Mouse (Mus musculus): ENCODE measurements around the gene Oxt. TPM values are rescaled to one million over a fixed set of nuclear protein-coding genes. Genes with fewer than 3 reads are reported as not detected.

Gene Oxt
- polyA plus RNA-seq, 1 experiment from 2014 or later, result not detected

GRCm38 (mm10) chr2:130579791-130580190, 3.8 kb downstream of the Oxt start:
- ATAC-seq (ENCODE audit: borderline replicate concordance, extremely low read depth, low FRiP score, low TSS enrichment), result no peak
- Histone ChIP-seq H3K27me3 (peaks cover 86% of the 10 kb centered on the region), H3K27ac (no peak overlapping the region), H3K36me3 (no peaks in the 10 kb centered on the region), H3K4me2 (no peak overlapping the region), H3K4me3 (no peak overlapping the region), H3K9ac (no peak overlapping the region), H3K9me3 (no peaks in the 10 kb centered on the region), H3K4me1 (peaks cover 20% of the 10 kb centered on the region)
- WGBS, result 4% methylated on average over 8 of the region's 8 CpGs

- no peak for ATAC-seq (ENCODE audit: borderline replicate concordance, extremely low read depth, low FRiP score, low TSS enrichment)
- WGBS, result 2% methylated on average over 16 of the region's 16 CpGs
- H3K27me3 ChIP-seq, result peaks cover 72% of the 10 kb centered on the region
- no peak overlapping the region for H3K9ac ChIP-seq
- peaks cover 20% of the 10 kb centered on the region for H3K4me1 ChIP-seq
- H3K27ac ChIP-seq, result no peak overlapping the region
- no peaks in the 10 kb centered on the region for H3K36me3 ChIP-seq
- peak overlapping the region; percentile 53 for H3K4me2 ChIP-seq
- H3K9me3 ChIP-seq, result no peaks in the 10 kb centered on the region
- peak overlapping the region; percentile 32 for H3K4me3 ChIP-seq
Observed at GRCm38 (mm10) chr2:130581201-130581600, 5.2 kb downstream of the Oxt start.

GRCm38 (mm10) chr2:130582552-130582951, 6.6 kb downstream of the Oxt start, which contains the start of gene Avp:
Gene Avp (minus strand): TSS chr2:130582554.
- H3K4me3 ChIP-seq, result no peak within 1 kb of the TSS
- WGBS, result 30% methylated on average over 10 of the region's 10 CpGs
- H3K27ac ChIP-seq, result no peak within 1 kb of the TSS
- no peaks in the 10 kb centered on the region for H3K9me3 ChIP-seq
- H3K27me3 ChIP-seq, result peaks cover 58% of the 10 kb centered on the region
- no peak within 1 kb of the TSS for H3K4me2 ChIP-seq
- no peaks in the 10 kb centered on the region for H3K36me3 ChIP-seq
- peaks cover 11% of the 10 kb centered on the region for H3K4me1 ChIP-seq
- H3K9ac ChIP-seq, result no peak within 1 kb of the TSS
- no peak for ATAC-seq (ENCODE audit: borderline replicate concordance, extremely low read depth, low FRiP score, low TSS enrichment)

DNA sequence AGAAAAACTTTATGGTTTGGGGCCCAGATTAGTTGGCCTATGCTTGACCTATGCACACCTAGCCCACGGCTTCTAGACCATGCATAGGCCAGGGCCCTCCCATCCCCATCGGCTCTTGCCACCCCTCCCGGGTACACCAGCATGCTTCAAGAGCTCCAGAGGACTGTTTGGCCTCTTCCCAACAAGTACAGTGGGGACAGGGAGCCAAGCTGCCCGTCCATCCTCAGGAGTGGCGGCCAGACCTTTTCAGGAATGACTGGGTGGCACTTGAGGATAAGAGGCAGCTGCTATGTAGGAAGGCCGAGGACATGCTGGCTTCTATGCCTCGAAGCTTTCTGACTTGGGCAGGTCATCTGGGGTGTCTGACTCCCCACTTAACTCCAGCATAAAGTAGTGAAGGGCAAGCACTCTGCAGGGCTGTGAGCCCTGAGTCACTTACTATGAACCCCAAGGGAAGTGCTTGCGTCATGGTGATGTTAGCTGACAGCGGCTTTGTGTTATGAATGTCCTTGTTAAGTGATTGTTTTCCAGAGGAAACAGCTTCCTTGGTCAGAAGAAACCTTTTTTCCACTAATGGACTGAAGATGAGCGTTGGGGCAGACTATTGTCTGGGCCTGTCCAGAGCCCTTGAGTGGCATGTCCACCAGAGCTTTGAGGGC, 8.1 kb downstream of the Oxt start:
- Histone ChIP-seq H3K9me3 (no peaks in the 10 kb centered on the region), H3K9ac (no peak overlapping the region), H3K27me3 (peaks cover 43% of the 10 kb centered on the region), H3K27ac (no peak overlapping the region), H3K36me3 (no peaks in the 10 kb centered on the region), H3K4me3 (no peak overlapping the region), H3K4me2 (no peak overlapping the region), H3K4me1 (peaks cover 8% of the 10 kb centered on the region)
- WGBS, result 52% methylated on average over 10 of the region's 10 CpGs
- no peak for ATAC-seq (ENCODE audit: borderline replicate concordance, extremely low read depth, low FRiP score, low TSS enrichment)

- no peak overlapping the region for H3K4me2 ChIP-seq
- H3K9ac ChIP-seq, result no peak overlapping the region
- WGBS, result 79% methylated on average over 6 of the region's 6 CpGs
- H3K27me3 ChIP-seq, result peaks cover 23% of the 10 kb centered on the region
- no peak for ATAC-seq (ENCODE audit: borderline replicate concordance, extremely low read depth, low FRiP score, low TSS enrichment)
- no peaks in the 10 kb centered on the region; the same call in 1 of the 2 replicates for H3K4me1 ChIP-seq
- H3K27ac ChIP-seq, result no peak overlapping the region
- H3K4me3 ChIP-seq, result no peak overlapping the region
- H3K9me3 ChIP-seq, result no peaks in the 10 kb centered on the region
- H3K36me3 ChIP-seq, result peaks cover 4% of the 10 kb centered on the region; the same call in 1 of the 2 replicates
Observed at GRCm38 (mm10) chr2:130586016-130586415, 10.0 kb downstream of the Oxt start.

GRCm38 (mm10) chr2:130588373-130588772, 12.4 kb downstream of the Oxt start:
- no peak overlapping the region for H3K27ac ChIP-seq
- H3K4me3 ChIP-seq, result no peak overlapping the region
- H3K4me1 ChIP-seq, result no peaks in the 10 kb centered on the region
- no peaks in the 10 kb centered on the region for H3K9me3 ChIP-seq
- 72% methylated on average over 2 of the region's 2 CpGs for WGBS
- H3K9ac ChIP-seq, result no peak overlapping the region
- no peak overlapping the region for H3K4me2 ChIP-seq
- no peak for ATAC-seq (ENCODE audit: borderline replicate concordance, extremely low read depth, low FRiP score, low TSS enrichment)
- H3K27me3 ChIP-seq, result no peaks in the 10 kb centered on the region
- H3K36me3 ChIP-seq, result peaks cover 10% of the 10 kb centered on the region

GRCm38 (mm10) chr2:130589157-130589556, 13.2 kb downstream of the Oxt start:
- Histone ChIP-seq H3K9me3 (no peaks in the 10 kb centered on the region), H3K27ac (no peak overlapping the region), H3K27me3 (no peaks in the 10 kb centered on the region), H3K9ac (no peak overlapping the region), H3K4me1 (no peaks in the 10 kb centered on the region), H3K4me3 (no peak overlapping the region), H3K4me2 (no peak overlapping the region), H3K36me3 (peaks cover 10% of the 10 kb centered on the region)
- 88% methylated on average over 4 of the region's 4 CpGs for WGBS
- no peak for ATAC-seq (ENCODE audit: borderline replicate concordance, extremely low read depth, low FRiP score, low TSS enrichment)

DNA sequence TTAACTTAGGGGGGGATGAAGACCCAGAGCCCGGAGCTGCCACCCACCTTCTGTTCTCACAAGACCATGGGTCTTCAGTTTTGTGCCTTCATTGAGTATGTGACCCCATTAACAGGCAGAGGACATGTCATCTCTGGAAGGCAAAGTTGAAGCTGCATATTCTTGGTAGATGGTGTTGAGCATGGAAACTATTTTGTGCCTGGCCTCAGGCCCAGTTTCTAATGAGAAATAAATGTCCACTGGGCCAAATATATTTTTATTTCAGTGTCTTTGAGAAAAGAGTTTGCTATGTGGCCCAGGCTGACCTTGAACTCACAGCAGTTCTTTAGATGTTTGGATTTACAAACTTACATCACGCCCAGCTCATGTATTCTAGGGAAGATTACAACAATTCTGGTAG, 13.8 kb downstream of the Oxt start:
- H3K4me2 ChIP-seq, result no peak overlapping the region
- no peak overlapping the region for H3K4me3 ChIP-seq
- ATAC-seq (ENCODE audit: borderline replicate concordance, extremely low read depth, low FRiP score, low TSS enrichment), result no peak
- H3K27me3 ChIP-seq, result no peaks in the 10 kb centered on the region
- 81% methylated on average over 2 of the region's 2 CpGs for WGBS
- H3K9ac ChIP-seq, result no peak overlapping the region
- no peaks in the 10 kb centered on the region for H3K9me3 ChIP-seq
- no peaks in the 10 kb centered on the region for H3K4me1 ChIP-seq
- H3K36me3 ChIP-seq, result peaks cover 10% of the 10 kb centered on the region
- no peak overlapping the region for H3K27ac ChIP-seq

- ATAC-seq (ENCODE audit: borderline replicate concordance, extremely low read depth, low FRiP score, low TSS enrichment), result no peak
- no peaks in the 10 kb centered on the region for H3K4me1 ChIP-seq
- no peak overlapping the region for H3K27ac ChIP-seq
- no peak overlapping the region for H3K9ac ChIP-seq
- H3K9me3 ChIP-seq, result no peaks in the 10 kb centered on the region
- H3K27me3 ChIP-seq, result no peaks in the 10 kb centered on the region
- peaks cover 17% of the 10 kb centered on the region for H3K36me3 ChIP-seq
- no peak overlapping the region for H3K4me3 ChIP-seq
- no peak overlapping the region for H3K4me2 ChIP-seq
- 85% methylated on average over 2 of the region's 2 CpGs for WGBS
Observed at GRCm38 (mm10) chr2:130591016-130591415, 15.0 kb downstream of the Oxt start.

- 89% methylated on average over 1 of the region's 1 CpGs for WGBS
- Histone ChIP-seq H3K4me3 (no peak overlapping the region), H3K36me3 (peaks cover 44% of the 10 kb centered on the region), H3K4me2 (no peak overlapping the region), H3K9me3 (no peaks in the 10 kb centered on the region), H3K27me3 (no peaks in the 10 kb centered on the region), H3K27ac (no peak overlapping the region), H3K4me1 (no peaks in the 10 kb centered on the region), H3K9ac (no peak overlapping the region)
- ATAC-seq (ENCODE audit: borderline replicate concordance, extremely low read depth, low FRiP score, low TSS enrichment), result no peak
Observed at GRCm38 (mm10) chr2:130595596-130595995, 19.6 kb downstream of the Oxt start.

DNA sequence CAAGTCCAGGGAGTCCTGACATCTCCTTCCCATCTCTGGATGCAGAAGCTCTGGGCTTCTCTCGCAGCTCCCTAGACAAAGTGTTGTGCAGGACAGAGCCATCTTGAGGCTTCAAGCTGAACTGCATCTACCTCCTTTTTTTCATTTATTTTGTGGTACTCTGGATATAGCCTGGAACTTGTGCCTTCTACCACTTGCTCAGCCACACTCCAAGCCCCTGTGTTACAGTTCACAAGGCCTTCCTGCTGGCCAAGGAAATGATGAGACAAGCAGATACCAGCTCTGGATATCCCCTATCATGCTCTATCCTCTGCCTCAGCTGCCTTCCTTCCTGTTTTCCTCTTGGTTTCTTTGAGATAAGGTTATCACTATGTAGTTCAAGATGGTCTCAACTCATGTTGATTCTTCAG, 21.6 kb downstream of the Oxt start:
- H3K4me2 ChIP-seq, result no peak overlapping the region
- no peak overlapping the region for H3K27ac ChIP-seq
- 28% methylated on average over 1 of the region's 1 CpGs for WGBS

DNA sequence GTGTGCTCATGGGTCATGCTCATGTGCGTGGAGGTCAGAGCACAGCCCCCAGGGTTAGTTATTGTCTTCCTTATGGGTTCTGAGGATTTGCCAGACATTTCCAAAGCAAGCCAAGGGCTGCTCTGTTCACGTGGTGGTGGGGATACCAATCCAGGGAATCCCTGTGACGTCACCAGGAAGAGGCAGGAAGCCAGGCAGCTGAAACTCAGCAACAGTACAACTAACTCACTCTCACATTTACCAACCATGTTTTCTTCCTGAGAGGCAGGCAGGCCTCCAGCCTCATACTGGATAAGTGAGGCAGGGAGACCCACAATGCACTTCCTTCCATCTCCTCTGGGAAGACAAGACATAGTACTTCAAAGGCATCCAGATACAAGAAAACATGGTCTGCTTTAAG, 22.4 kb downstream of the Oxt start:
- Histone ChIP-seq H3K9ac (no peak overlapping the region), H3K27me3 (no peaks in the 10 kb centered on the region), H3K4me1 (no peaks in the 10 kb centered on the region), H3K36me3 (peaks cover 46% of the 10 kb centered on the region), H3K9me3 (no peaks in the 10 kb centered on the region), H3K27ac (no peak overlapping the region), H3K4me2 (no peak overlapping the region), H3K4me3 (no peak overlapping the region)
- ATAC-seq (ENCODE audit: borderline replicate concordance, extremely low read depth, low FRiP score, low TSS enrichment), result no peak
- whole genome bisulfite sequencing, result 68% methylated on average over 3 of the region's 3 CpGs

More for the DNA sequence above, 21.6 kb downstream of the Oxt start:
- Histone ChIP-seq H3K36me3 (peaks cover 39% of the 10 kb centered on the region), H3K9me3 (no peaks in the 10 kb centered on the region), H3K4me3 (no peak overlapping the region), H3K4me1 (no peaks in the 10 kb centered on the region), H3K9ac (no peak overlapping the region), H3K27me3 (no peaks in the 10 kb centered on the region)
- ATAC-seq (ENCODE audit: borderline replicate concordance, extremely low read depth, low FRiP score, low TSS enrichment), result 0 out of 2 replicates have a peak, but pooled peaks have one; percentile 27
